Mouse (Mus musculus): ENCODE measurements around the gene Fbxo2. TPM values are rescaled to one million over a fixed set of nuclear protein-coding genes. Genes with fewer than 3 reads are reported as not detected.
"Not testable (repeated sequence)": the region's sequence is repeated elsewhere in the genome, so short reads cannot be mapped to it uniquely, and the experiment has no call there.

The Fbxo2 gene
- polyA plus RNA-seq, 1 experiment from 2014 or later: 4.5 TPM

- no peak overlapping the region for H3K9ac ChIP-seq
- 7% methylated on average over 17 of the region's 17 CpGs for WGBS
- no peaks in the 10 kb centered on the region for H3K36me3 ChIP-seq
- peaks cover 81% of the 10 kb centered on the region for H3K27me3 ChIP-seq
- no peak for ATAC-seq (ENCODE audit: insufficient number of reproducible peaks, low FRiP score, low TSS enrichment, low read depth)
- H3K4me1 ChIP-seq: peaks cover 33% of the 10 kb centered on the region
- H3K9me3 ChIP-seq: no peaks in the 10 kb centered on the region
- H3K4me2 ChIP-seq: no peak overlapping the region
- no peak overlapping the region for H3K27ac ChIP-seq
- H3K4me3 ChIP-seq: no peak overlapping the region
Observed at GRCm38 (mm10) chr4:148165551-148165950, 5.1 kb downstream of the Fbxo2 start.

GRCm38 (mm10) chr4:148166431-148166830 lies 6.0 kb downstream of the Fbxo2 start:
- H3K9ac ChIP-seq: no peak overlapping the region
- H3K9me3 ChIP-seq: no peaks in the 10 kb centered on the region
- no peak for ATAC-seq (ENCODE audit: insufficient number of reproducible peaks, low FRiP score, low TSS enrichment, low read depth)
- peaks cover 78% of the 10 kb centered on the region for H3K27me3 ChIP-seq
- H3K36me3 ChIP-seq: no peaks in the 10 kb centered on the region
- H3K4me1 ChIP-seq: peaks cover 24% of the 10 kb centered on the region
- no peak overlapping the region for H3K27ac ChIP-seq
- 10% methylated on average over 10 of the region's 10 CpGs for WGBS
- H3K4me2 ChIP-seq: no peak overlapping the region
- H3K4me3 ChIP-seq: 0 out of 2 replicates have a peak overlapping the region, but pooled peaks have one; percentile 5

- peaks cover 78% of the 10 kb centered on the region for H3K27me3 ChIP-seq
- no peak overlapping the region for H3K9ac ChIP-seq
- H3K4me3 ChIP-seq: 0 out of 2 replicates have a peak overlapping the region, but pooled peaks have one; percentile 5
Observed at GRCm38 (mm10) chr4:148166986-148167385, 6.6 kb downstream of the Fbxo2 start.

GRCm38 (mm10) chr4:148168287-148168686 lies 7.9 kb downstream of the Fbxo2 start:
- H3K27ac ChIP-seq: no peak overlapping the region
- 27% methylated on average over 7 of the region's 7 CpGs for WGBS
- H3K4me3 ChIP-seq: no peak overlapping the region
- peaks cover 24% of the 10 kb centered on the region for H3K4me1 ChIP-seq
- H3K36me3 ChIP-seq: no peaks in the 10 kb centered on the region
- peaks cover 78% of the 10 kb centered on the region for H3K27me3 ChIP-seq
- H3K9ac ChIP-seq: no peak overlapping the region
- H3K9me3 ChIP-seq: no peaks in the 10 kb centered on the region
- H3K4me2 ChIP-seq: no peak overlapping the region
- no peak for ATAC-seq (ENCODE audit: insufficient number of reproducible peaks, low FRiP score, low TSS enrichment, low read depth)

More at GRCm38 (mm10) chr4:148166986-148167385, 6.6 kb downstream of the Fbxo2 start:
- no peak for ATAC-seq (ENCODE audit: insufficient number of reproducible peaks, low FRiP score, low TSS enrichment, low read depth)
- Histone ChIP-seq H3K9me3 (no peaks in the 10 kb centered on the region), H3K27ac (no peak overlapping the region), H3K4me1 (peaks cover 24% of the 10 kb centered on the region), H3K4me2 (no peak overlapping the region), H3K36me3 (no peaks in the 10 kb centered on the region)
- 15% methylated on average over 4 of the region's 4 CpGs for WGBS

GRCm38 (mm10) chr4:148169586-148169985 lies 9.2 kb downstream of the Fbxo2 start:
- H3K4me2 ChIP-seq: no peak overlapping the region
- H3K36me3 ChIP-seq: no peaks in the 10 kb centered on the region
- no peak overlapping the region for H3K4me3 ChIP-seq
- H3K9me3 ChIP-seq: no peaks in the 10 kb centered on the region
- H3K4me1 ChIP-seq: peaks cover 22% of the 10 kb centered on the region
- peaks cover 79% of the 10 kb centered on the region for H3K27me3 ChIP-seq
- no peak for ATAC-seq (ENCODE audit: insufficient number of reproducible peaks, low FRiP score, low TSS enrichment, low read depth)
- H3K27ac ChIP-seq: no peak overlapping the region
- 23% methylated on average over 15 of the region's 15 CpGs for WGBS
- H3K9ac ChIP-seq: no peak overlapping the region

- no peak overlapping the region for H3K9ac ChIP-seq
- no peaks in the 10 kb centered on the region for H3K36me3 ChIP-seq
- peaks cover 18% of the 10 kb centered on the region for H3K4me1 ChIP-seq
- H3K4me2 ChIP-seq: no peak overlapping the region
- H3K4me3 ChIP-seq: no peak overlapping the region
- no peak overlapping the region for H3K27ac ChIP-seq
- WGBS: 3% methylated on average over 2 of the region's 2 CpGs
- ATAC-seq (ENCODE audit: insufficient number of reproducible peaks, low FRiP score, low TSS enrichment, low read depth): no peak
- peaks cover 79% of the 10 kb centered on the region for H3K27me3 ChIP-seq
- H3K9me3 ChIP-seq: no peaks in the 10 kb centered on the region
Observed at GRCm38 (mm10) chr4:148170842-148171241, 10.4 kb downstream of the Fbxo2 start.

- Histone ChIP-seq H3K9ac (no peak overlapping the region), H3K4me1 (peaks cover 14% of the 10 kb centered on the region), H3K36me3 (no peaks in the 10 kb centered on the region), H3K27me3 (peaks cover 79% of the 10 kb centered on the region), H3K9me3 (no peaks in the 10 kb centered on the region), H3K4me3 (no peak overlapping the region), H3K27ac (no peak overlapping the region), H3K4me2 (no peak overlapping the region)
- 55% methylated on average over 3 of the region's 3 CpGs for WGBS
- ATAC-seq (ENCODE audit: insufficient number of reproducible peaks, low FRiP score, low TSS enrichment, low read depth): no peak
Observed at GRCm38 (mm10) chr4:148171261-148171660, 10.8 kb downstream of the Fbxo2 start.

- 1% methylated on average over 30 of the region's 30 CpGs for WGBS
- Histone ChIP-seq H3K9ac (no peak overlapping the region), H3K27ac (no peak overlapping the region), H3K36me3 (no peaks in the 10 kb centered on the region), H3K4me3 (no peak overlapping the region), H3K9me3 (no peaks in the 10 kb centered on the region), H3K4me1 (peaks cover 6% of the 10 kb centered on the region; the same call in 1 of the 2 replicates), H3K4me2 (no peak overlapping the region), H3K27me3 (peaks cover 79% of the 10 kb centered on the region)
- ATAC-seq (ENCODE audit: insufficient number of reproducible peaks, low FRiP score, low TSS enrichment, low read depth): no peak
Observed at GRCm38 (mm10) chr4:148173811-148174494, 13.5 kb downstream of the Fbxo2 start.

- Histone ChIP-seq H3K9ac (no peak overlapping the region), H3K36me3 (no peaks in the 10 kb centered on the region), H3K4me2 (no peak overlapping the region), H3K4me3 (no peak overlapping the region), H3K27me3 (peaks cover 77% of the 10 kb centered on the region), H3K4me1 (peaks cover 6% of the 10 kb centered on the region; the same call in 1 of the 2 replicates), H3K9me3 (no peaks in the 10 kb centered on the region), H3K27ac (no peak overlapping the region)
- 18% methylated on average over 12 of the region's 12 CpGs for WGBS
- no peak for ATAC-seq (ENCODE audit: insufficient number of reproducible peaks, low FRiP score, low TSS enrichment, low read depth)
Observed at GRCm38 (mm10) chr4:148174495-148174862, 14.1 kb downstream of the Fbxo2 start.

- not testable (repeated sequence) for H3K4me3 ChIP-seq; H3K4me1 ChIP-seq; ATAC-seq (ENCODE audit: insufficient number of reproducible peaks, low FRiP score, low TSS enrichment, low read depth); H3K9ac ChIP-seq; H3K9me3 ChIP-seq; H3K27ac ChIP-seq; H3K4me2 ChIP-seq; H3K36me3 ChIP-seq
- 68% methylated on average over 5 of the region's 6 CpGs for WGBS
- H3K27me3 ChIP-seq: peaks cover 61% of the 10 kb centered on the region
Observed at GRCm38 (mm10) chr4:148176603-148177002, 16.2 kb downstream of the Fbxo2 start.

GRCm38 (mm10) chr4:148177716-148178115 lies 17.3 kb downstream of the Fbxo2 start:
- Histone ChIP-seq H3K4me3 (no peak overlapping the region), H3K4me1 (peaks cover 6% of the 10 kb centered on the region; the same call in 1 of the 2 replicates), H3K9me3 (no peaks in the 10 kb centered on the region), H3K27me3 (peaks cover 50% of the 10 kb centered on the region), H3K4me2 (no peak overlapping the region), H3K9ac (no peak overlapping the region), H3K36me3 (no peaks in the 10 kb centered on the region), H3K27ac (no peak overlapping the region)
- ATAC-seq (ENCODE audit: insufficient number of reproducible peaks, low FRiP score, low TSS enrichment, low read depth): no peak

- H3K27me3 ChIP-seq: peaks cover 12% of the 10 kb centered on the region
- no peaks in the 10 kb centered on the region for H3K36me3 ChIP-seq
- no peaks in the 10 kb centered on the region for H3K9me3 ChIP-seq
- WGBS: 85% methylated on average over 12 of the region's 12 CpGs
- no peak overlapping the region for H3K27ac ChIP-seq
- no peak for ATAC-seq (ENCODE audit: insufficient number of reproducible peaks, low FRiP score, low TSS enrichment, low read depth)
- H3K4me3 ChIP-seq: no peak overlapping the region
- no peak overlapping the region for H3K9ac ChIP-seq
- H3K4me1 ChIP-seq: peaks cover 8% of the 10 kb centered on the region
- no peak overlapping the region for H3K4me2 ChIP-seq
Observed at GRCm38 (mm10) chr4:148181483-148181882, 21.1 kb downstream of the Fbxo2 start.

Data from limb, embryonic 15.5 days (tissue).